Mouse (Mus musculus): Measurements from ENCODE around the gene Bpifb3. TPM values are rescaled to one million over a fixed set of nuclear protein-coding genes. Genes with fewer than 3 reads are reported as not detected.

The Bpifb3 gene
- not detected for polyA plus RNA-seq (2017; shearing (Covaris generic))

GRCm38 (mm10) chr2:153917930-153918329 is at the start of gene Bpifb3:
Gene Bpifb3 (plus strand): TSS chr2:153918230.

GRCm38 (mm10) chr2:153870984-153871383 is 47.0 kb upstream of the Bpifb3 start, which contains the start of gene Sun5:
Gene Sun5 (minus strand): TSS chr2:153871084.

GRCm38 (mm10) chr2:153874745-153875144 is 43.3 kb upstream of the Bpifb3 start, which contains the start of gene Bpifb2:
Gene Bpifb2 (plus strand): TSS chr2:153875045.

GRCm38 (mm10) chr2:153900088-153900487 is 17.9 kb upstream of the Bpifb3 start, which contains the start of gene Bpifb6:
Gene Bpifb6 (plus strand): TSS chr2:153900388.

GRCm38 (mm10) chr2:153937843-153938242 is 19.8 kb downstream of the Bpifb3 start, which contains the start of gene Bpifb4:
Gene Bpifb4 (plus strand): TSS chr2:153938212.

GRCm38 (mm10) chr2:153974582-153974981 is 56.6 kb downstream of the Bpifb3 start, which contains the start of gene Bpifa6:
Gene Bpifa6 (plus strand): TSS chr2:153974945.

Other genes starting within 250 kb of the Bpifb3 start
- not detected for gene Dnmt3c, start 221.6 kb upstream of the Bpifb3 start, polyA plus RNA-seq (2017; shearing (Covaris generic))
- 240 TPM for gene Mapre1, start 177.0 kb upstream of the Bpifb3 start, polyA plus RNA-seq (2017; shearing (Covaris generic))
- gene Efcab8, start 138.3 kb upstream of the Bpifb3 start, polyA plus RNA-seq (2017; shearing (Covaris generic)), result 0.46 TPM
- gene Sun5, start 47.1 kb upstream of the Bpifb3 start, polyA plus RNA-seq (2017; shearing (Covaris generic)), result not detected
- gene Bpifb2, start 43.2 kb upstream of the Bpifb3 start, polyA plus RNA-seq (2017; shearing (Covaris generic)), result not detected
- not detected for gene Bpifb6, start 17.8 kb upstream of the Bpifb3 start, polyA plus RNA-seq (2017; shearing (Covaris generic))
- gene Bpifb4, start 20.0 kb downstream of the Bpifb3 start, polyA plus RNA-seq (2017; shearing (Covaris generic)), result not detected
- gene Bpifa6, start 56.7 kb downstream of the Bpifb3 start, polyA plus RNA-seq (2017; shearing (Covaris generic)), result not detected
- gene Bpifa2, start 90.0 kb downstream of the Bpifb3 start, polyA plus RNA-seq (2017; shearing (Covaris generic)), result not detected
- gene Bpifa3, start 212.1 kb downstream of the Bpifb3 start, polyA plus RNA-seq (2017; shearing (Covaris generic)), result not detected
- not detected for gene Bpifa1, start 224.7 kb downstream of the Bpifb3 start, polyA plus RNA-seq (2017; shearing (Covaris generic))
- not detected for gene Bpifa5, start 244.4 kb downstream of the Bpifb3 start, polyA plus RNA-seq (2017; shearing (Covaris generic))